Mouse (Mus musculus) bone marrow macrophage, adult 2 months (primary cell): ENCODE data around the gene Pkd1l2.

Experiments used
- CTCF ChIP-seq: IDR thresholded peaks from 2 replicates; pipeline ENCODE4 v1.5.1; 2012; ENCODE audit warnings: low read depth, mild to moderate bottlenecking, low read length, moderate library complexity
- POLR2A ChIP-seq: IDR thresholded peaks from 2 replicates; pipeline ENCODE4 v1.6.1; 2012; ENCODE audit warnings: mild to moderate bottlenecking, low read depth, low read length, borderline replicate concordance

DNA sequence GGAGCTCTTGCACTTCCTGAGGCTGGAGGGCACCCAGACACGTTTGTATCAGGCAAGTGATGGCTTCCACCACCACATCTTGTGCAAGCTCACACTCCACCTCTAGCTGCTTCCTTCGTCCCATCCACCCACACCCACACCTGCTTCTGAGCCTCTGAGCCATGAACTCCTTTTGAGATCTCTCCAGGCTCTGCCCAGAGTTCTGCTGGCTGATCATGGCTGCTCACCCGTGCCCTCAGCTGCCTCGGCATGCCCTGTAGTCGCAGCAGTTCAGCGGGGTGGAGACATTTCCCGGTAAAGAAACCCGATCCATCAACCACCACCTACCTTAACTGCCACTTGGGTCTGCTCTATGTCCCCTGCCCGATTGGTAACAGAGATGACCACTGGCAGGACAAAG is 30.9 kb downstream of the Pkd1l2 start:
- TF ChIP-seq POLR2A (no peak), CTCF (no peak)
